Mouse (Mus musculus) olfactory bulb, adult 2 months (tissue): ENCODE data around the gene Snrk.

Experiments used
- CTCF ChIP-seq: fragments of 200-500 bp; IDR thresholded peaks from 2 replicates; pipeline ENCODE4 v1.5.1; 2012; ENCODE audit warnings: low read depth, mild to moderate bottlenecking, low read length, moderate library complexity; ENCODE audit not compliant: insufficient read depth
- POLR2A ChIP-seq: fragments of 200-500 bp; IDR thresholded peaks from 2 replicates; pipeline ENCODE4 v1.6.1; 2012; ENCODE audit warnings: mild to moderate bottlenecking, low read depth, low read length, moderate library complexity; ENCODE audit not compliant: insufficient read depth

DNA sequence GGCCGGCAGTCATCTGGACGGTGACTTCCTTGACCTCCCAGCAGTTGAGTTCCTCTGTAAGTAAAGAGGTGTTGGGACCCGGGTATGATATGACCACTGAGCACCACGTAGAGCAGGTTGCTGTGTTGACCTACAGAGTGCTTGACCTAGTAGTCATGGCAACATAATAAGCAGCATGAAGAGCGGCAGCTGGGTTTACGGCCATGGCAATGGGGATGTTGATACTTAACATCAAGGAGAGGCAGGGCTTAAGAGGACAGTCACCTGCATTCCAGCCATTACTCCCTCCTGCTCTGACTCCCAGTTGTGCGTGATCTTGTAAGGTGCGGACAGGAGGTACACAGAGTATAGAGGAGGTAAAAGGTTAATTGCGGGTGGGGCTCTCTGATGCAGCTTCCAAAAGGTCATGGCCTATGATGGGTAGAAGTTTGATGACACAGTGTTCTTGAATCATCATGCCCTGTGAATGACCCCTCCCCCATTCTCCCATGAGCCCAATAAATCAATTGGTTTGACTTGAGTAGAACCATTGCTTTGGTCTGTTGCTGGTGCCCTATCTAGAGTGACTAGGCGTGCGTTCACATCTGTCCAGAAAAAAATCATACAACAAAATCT lies 47.4 kb upstream of the Snrk start:
- TF ChIP-seq CTCF: no peak
- TF ChIP-seq POLR2A: no peak
